Mouse (Mus musculus) neural tube, embryonic 13.5 days (tissue): ENCODE measurements around the gene Josd1. TPM values are rescaled to one million over a fixed set of nuclear protein-coding genes. Genes with fewer than 3 reads are reported as not detected.

Source experiments
- ATAC-seq: fragments of 200-750 bp; cut with Nextera tagmentation; 2 replicates; pipeline ENCODE4 v1.8.0; 2017; ENCODE audit warnings: low read depth, mild to moderate bottlenecking, moderate TSS enrichment, moderate library complexity
- H3K27ac ChIP-seq: fragments of 300-500 bp; sonication (generic); replicated peaks from 2 replicates; pipeline ENCODE4 v1.5.1; 2015; ENCODE audit warnings: moderate library complexity, mild to moderate bottlenecking, inconsistent platforms
- H3K27me3 ChIP-seq: fragments of 300-500 bp; sonication (generic); 2 replicates; pipeline ENCODE4 v1.6.1; 2015; ENCODE audit warnings: mild to moderate bottlenecking, inconsistent platforms
- H3K36me3 ChIP-seq: fragments of 300-500 bp; sonication (generic); 2 replicates; pipeline ENCODE4 v1.6.1; 2015; ENCODE audit warnings: mild to moderate bottlenecking, inconsistent platforms
- H3K4me1 ChIP-seq: fragments of 300-500 bp; sonication (generic); replicated peaks from 2 replicates; pipeline ENCODE4 v1.6.1; 2015; ENCODE audit warnings: inconsistent platforms
- H3K4me2 ChIP-seq: fragments of 300-500 bp; sonication (generic); 2 replicates; pipeline ENCODE4 v1.6.1; 2015; ENCODE audit warnings: inconsistent platforms, mild to moderate bottlenecking, moderate library complexity
- H3K4me3 ChIP-seq: fragments of 300-500 bp; sonication (generic); 2 replicates; pipeline ENCODE4 v1.5.1; 2015; ENCODE audit warnings: mild to moderate bottlenecking, inconsistent platforms
- H3K9ac ChIP-seq: fragments of 300-500 bp; sonication (generic); 2 replicates; pipeline ENCODE4 v1.6.1; 2015; ENCODE audit warnings: moderate library complexity, mild to moderate bottlenecking, inconsistent platforms
- H3K9me3 ChIP-seq: fragments of 300-500 bp; sonication (generic); 2 replicates; pipeline ENCODE4 v1.6.1; 2016; ENCODE audit warnings: inconsistent platforms
- WGBS: fragments of 180-500 bp; shearing (Covaris S2); methylation state at CpG from one replicate; pipeline ENCODE4 v1.1.7; 2015; 5-methylcytosine and 5-hydroxymethylcytosine counted together
- polyA plus RNA-seq: library from polyadenylated mRNA; unstranded; fragments of >200 nt; fragmentation: Nextera tagmentation; extraction: Ambion mirVana; gene quantifications from 2 replicates; pipeline ENCODE4 v1.2.1, GENCODE M21; 2015

The Josd1 gene
- polyA plus RNA-seq, 1 experiment from 2014 or later, result 20.9 TPM

DNA sequence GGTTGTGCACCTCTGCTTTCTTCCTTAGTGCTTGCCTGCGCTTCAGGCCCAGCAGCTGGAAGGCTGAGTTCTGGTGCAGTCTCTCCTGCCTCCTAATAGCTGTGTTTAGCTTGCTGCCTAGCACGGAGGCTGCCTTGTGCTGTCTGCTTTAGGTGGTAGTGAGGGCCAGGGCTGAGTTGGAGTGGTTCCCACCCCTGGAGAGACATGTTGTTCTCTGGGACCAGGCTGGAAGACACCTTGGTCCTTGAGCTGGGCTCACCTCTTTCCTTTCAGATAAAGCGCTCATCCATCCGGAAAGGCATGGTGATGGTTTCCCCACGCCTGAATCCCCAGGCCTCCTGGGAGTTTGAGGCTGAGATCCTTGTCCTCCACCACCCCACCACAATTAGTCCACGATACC lies 29.0 kb upstream of the Josd1 start:
- ATAC-seq, result no peak
- WGBS, result 92% methylated on average over 6 of the region's 6 CpGs

DNA sequence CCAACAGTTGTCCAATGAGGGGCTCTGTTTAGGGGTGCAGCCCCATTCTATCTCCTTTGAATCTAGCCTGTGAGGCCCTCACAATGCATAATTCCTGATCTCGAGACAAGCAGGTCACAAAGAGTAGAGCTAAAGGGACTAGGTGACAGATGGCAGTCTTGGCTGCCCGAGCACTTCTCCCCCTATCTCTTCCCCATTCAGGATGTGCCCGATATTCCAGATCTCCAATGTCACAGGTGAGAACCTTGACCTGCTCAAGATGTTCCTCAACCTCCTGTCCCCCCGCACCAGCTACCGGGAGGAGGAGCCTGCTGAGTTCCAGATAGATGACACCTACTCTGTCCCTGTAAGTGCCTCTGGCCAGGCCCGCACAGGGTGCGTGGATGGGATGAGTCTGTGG lies 27.9 kb upstream of the Josd1 start:
- 94% methylated on average over 7 of the region's 7 CpGs for WGBS
- Histone ChIP-seq H3K4me1 (no peaks in the 10 kb centered on the region), H3K9ac (no peak overlapping the region), H3K27me3 (no peaks in the 10 kb centered on the region), H3K9me3 (no peaks in the 10 kb centered on the region), H3K4me2 (no peak overlapping the region), H3K36me3 (peaks cover 98% of the 10 kb centered on the region), H3K4me3 (no peak overlapping the region), H3K27ac (no peak overlapping the region)
- ATAC-seq, result no peak

More for the DNA sequence above, 29.0 kb upstream of the Josd1 start:
- Histone ChIP-seq H3K9ac (no peak overlapping the region), H3K27ac (no peak overlapping the region), H3K4me1 (no peaks in the 10 kb centered on the region), H3K36me3 (peaks cover 96% of the 10 kb centered on the region), H3K27me3 (no peaks in the 10 kb centered on the region), H3K9me3 (no peaks in the 10 kb centered on the region), H3K4me2 (no peak overlapping the region), H3K4me3 (no peak overlapping the region)

DNA sequence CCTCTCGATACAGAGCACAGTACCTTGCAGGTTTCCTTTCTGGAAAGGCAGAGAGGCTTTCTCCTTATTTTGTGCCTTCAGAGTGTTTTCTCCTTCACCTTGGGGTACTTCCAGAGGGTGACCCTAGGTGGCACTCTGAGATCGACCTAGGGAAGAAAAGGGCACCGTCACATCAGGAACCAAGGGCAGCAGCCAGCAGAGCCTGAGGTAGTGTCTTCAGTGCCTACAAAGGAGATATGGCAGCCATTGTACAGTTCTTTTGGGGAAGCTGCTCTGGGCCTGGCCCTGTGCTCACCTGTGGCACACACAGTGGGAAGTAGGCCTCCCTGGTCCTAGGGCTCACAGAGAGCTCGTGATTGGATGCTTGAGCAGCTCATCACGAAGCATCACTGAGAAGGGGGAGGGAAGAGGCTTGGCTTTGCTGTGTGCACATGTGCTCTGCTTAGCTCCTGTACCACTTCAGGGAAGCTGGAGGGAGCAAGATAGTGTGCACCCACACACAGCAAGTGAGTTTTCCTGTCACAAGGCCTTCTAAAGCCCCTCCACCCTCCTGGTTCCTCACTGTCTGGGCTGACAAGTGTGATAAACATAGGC lies 20.6 kb upstream of the Josd1 start:
- H3K27me3 ChIP-seq, result no peaks in the 10 kb centered on the region
- no peaks in the 10 kb centered on the region; the same call in 1 of the 2 replicates for H3K4me1 ChIP-seq
- WGBS, result 89% methylated on average over 5 of the region's 5 CpGs
- no peak overlapping the region for H3K4me2 ChIP-seq
- no peak overlapping the region for H3K9ac ChIP-seq
- no peak for ATAC-seq
- no peaks in the 10 kb centered on the region for H3K9me3 ChIP-seq
- H3K4me3 ChIP-seq, result no peak overlapping the region
- H3K36me3 ChIP-seq, result peaks cover 72% of the 10 kb centered on the region
- H3K27ac ChIP-seq, result no peak overlapping the region

DNA sequence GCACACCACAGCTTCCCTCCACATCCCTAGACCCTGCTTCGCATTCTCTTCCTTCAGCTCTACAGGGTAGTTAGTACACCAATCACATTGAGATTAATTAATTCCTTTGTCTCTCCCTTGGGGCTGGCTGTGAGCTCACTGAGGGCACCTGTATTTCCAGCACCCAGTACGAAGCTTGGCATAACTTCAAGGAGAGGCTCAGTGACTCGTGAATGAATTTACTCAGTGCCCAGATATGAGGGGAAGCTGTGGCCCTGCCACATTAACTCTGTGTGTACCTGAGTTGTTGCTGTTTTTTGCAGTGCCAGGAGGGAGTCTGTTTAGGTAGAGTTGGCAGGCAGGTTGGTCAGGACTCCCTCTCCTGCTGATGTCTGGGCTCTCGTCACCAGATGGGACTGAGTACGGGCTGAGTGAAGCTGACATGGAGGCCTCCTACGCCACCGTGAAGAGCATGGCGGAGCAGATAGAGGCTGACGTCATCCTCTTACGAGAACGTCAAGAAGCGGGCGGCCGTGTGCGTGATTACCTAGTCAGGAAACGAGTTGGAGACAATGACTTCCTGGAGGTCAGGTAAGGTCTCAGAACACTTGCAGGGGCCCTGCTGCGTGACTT lies 19.0 kb upstream of the Josd1 start:
- Histone ChIP-seq H3K36me3 (peaks cover 56% of the 10 kb centered on the region), H3K9me3 (no peaks in the 10 kb centered on the region), H3K27me3 (no peaks in the 10 kb centered on the region), H3K4me3 (no peak overlapping the region), H3K9ac (no peak overlapping the region), H3K4me1 (no peaks in the 10 kb centered on the region; the same call in 1 of the 2 replicates), H3K27ac (no peak overlapping the region), H3K4me2 (no peak overlapping the region)
- no peak for ATAC-seq
- 87% methylated on average over 17 of the region's 17 CpGs for WGBS

DNA sequence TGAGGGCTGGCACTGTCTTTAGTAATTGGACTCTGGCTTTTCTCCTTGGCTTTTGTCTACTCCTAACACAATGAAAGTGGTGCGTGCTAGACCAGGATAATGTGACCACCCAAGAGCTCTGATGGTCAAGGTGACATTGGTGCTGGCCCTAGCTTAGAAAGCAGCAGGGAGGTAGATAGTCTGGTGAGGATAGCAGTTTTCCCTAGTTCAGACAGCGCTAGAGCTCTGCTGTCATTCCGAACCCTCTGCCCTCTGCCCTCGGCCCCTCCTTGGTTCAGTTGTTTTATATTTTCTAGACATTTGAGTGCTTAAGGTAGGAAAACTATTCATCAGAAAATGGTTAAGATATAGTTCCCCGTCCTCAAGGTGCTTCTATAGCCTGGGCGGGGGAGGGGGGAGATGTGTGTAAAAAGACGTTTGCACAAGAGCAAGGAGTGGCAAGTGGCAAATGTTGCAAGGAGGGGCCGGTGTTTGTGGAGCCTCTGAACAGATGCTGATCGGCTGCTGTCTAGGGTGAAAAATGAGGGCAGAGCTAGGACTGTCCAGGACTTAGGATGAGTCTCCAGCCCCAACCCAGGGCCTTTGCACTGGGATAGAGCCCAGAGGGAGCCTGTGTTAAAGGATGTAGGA lies 10.0 kb upstream of the Josd1 start:
- H3K27me3 ChIP-seq, result no peaks in the 10 kb centered on the region
- ATAC-seq, result no peak
- no peak overlapping the region; the same call in 1 of the 2 replicates for H3K9ac ChIP-seq
- H3K4me3 ChIP-seq, result no peak overlapping the region
- peaks cover 28% of the 10 kb centered on the region for H3K4me1 ChIP-seq
- H3K4me2 ChIP-seq, result no peak overlapping the region
- H3K36me3 ChIP-seq, result no peaks in the 10 kb centered on the region; the same call in 1 of the 2 replicates
- H3K9me3 ChIP-seq, result no peaks in the 10 kb centered on the region
- peak overlapping the region; percentile 61 for H3K27ac ChIP-seq
- WGBS, result 75% methylated on average over 9 of the region's 9 CpGs

DNA sequence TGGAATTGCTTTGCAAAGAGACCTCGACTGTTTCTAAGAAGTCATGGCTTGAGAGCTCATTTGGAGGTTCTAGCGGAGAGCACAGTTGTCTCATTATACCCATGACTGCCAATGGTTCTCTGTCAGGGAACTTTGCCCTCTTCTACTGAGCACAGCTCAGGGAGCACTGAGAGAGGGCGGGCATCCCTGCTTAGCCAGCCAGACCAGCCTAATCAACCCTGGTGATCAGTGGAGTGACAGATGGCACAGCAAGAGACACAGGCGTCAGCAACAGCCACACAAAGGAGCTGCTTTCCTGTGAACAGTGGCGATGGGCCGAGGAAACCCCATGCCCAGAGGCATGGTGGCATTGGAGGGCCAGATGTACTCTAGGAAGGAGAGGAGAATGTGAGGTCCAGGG lies 9.3 kb upstream of the Josd1 start:
- no peak overlapping the region for H3K4me2 ChIP-seq
- no peak overlapping the region for H3K4me3 ChIP-seq
- WGBS, result 50% methylated on average over 6 of the region's 6 CpGs
- no peak; the same call in 1 of the 2 replicates for ATAC-seq
- peak overlapping the region; percentile 61 for H3K27ac ChIP-seq
- H3K27me3 ChIP-seq, result no peaks in the 10 kb centered on the region
- no peaks in the 10 kb centered on the region for H3K9me3 ChIP-seq
- H3K36me3 ChIP-seq, result no peaks in the 10 kb centered on the region; the same call in 1 of the 2 replicates
- no peak overlapping the region; the same call in 1 of the 2 replicates for H3K9ac ChIP-seq
- peaks cover 35% of the 10 kb centered on the region for H3K4me1 ChIP-seq

DNA sequence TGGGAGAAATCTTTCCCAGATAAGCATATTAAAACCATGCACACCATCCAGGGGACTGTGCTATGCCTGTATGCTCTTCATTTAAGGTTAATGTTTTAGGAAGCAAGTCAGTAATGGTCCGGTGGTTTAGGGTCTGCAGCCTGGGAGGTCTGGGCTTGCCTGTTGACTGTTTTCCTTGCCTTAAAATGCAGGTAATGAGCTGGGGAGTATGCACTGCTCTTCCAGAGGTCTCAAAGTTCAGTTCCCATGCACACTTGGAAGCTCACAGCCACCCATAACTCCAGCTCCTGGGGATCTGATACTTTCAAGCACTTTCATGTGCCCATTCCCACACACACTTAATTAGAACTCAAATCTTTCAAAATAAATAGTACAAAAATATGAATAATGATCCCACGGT lies 8.8 kb upstream of the Josd1 start:
- H3K4me2 ChIP-seq, result no peak overlapping the region
- no peak for ATAC-seq
- H3K9ac ChIP-seq, result no peak overlapping the region
- H3K4me1 ChIP-seq, result peaks cover 40% of the 10 kb centered on the region
- no peak overlapping the region for H3K4me3 ChIP-seq
- no peaks in the 10 kb centered on the region for H3K27me3 ChIP-seq
- H3K9me3 ChIP-seq, result no peaks in the 10 kb centered on the region
- WGBS, result 91% methylated on average over 2 of the region's 2 CpGs
- H3K36me3 ChIP-seq, result no peaks in the 10 kb centered on the region; the same call in 1 of the 2 replicates
- peak overlapping the region; percentile 61; the same call in 1 of the 2 replicates for H3K27ac ChIP-seq

DNA sequence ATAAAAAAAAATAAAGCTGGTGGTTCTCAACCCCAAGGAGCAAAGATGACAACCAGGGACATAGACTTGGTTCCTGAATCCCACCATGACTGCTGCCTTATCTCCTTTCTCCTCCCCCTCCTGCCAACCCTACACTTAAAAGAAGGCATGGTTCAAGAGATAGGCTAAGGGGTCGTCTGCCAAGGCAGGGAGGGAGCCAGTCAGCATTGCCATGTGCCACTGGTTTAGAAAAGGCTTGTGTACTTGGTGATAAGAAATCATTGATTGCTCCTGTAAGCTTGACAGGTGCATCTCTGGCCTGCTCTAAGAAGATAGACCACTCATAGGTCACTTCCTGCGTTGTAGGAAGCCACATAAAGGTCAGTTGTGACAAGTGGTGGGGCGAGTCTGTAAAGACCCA lies 7.8 kb upstream of the Josd1 start:
- Histone ChIP-seq H3K27ac (no peak overlapping the region), H3K9ac (no peak overlapping the region), H3K36me3 (no peaks in the 10 kb centered on the region; the same call in 1 of the 2 replicates), H3K27me3 (no peaks in the 10 kb centered on the region), H3K9me3 (no peaks in the 10 kb centered on the region), H3K4me2 (no peak overlapping the region), H3K4me3 (no peak overlapping the region), H3K4me1 (peaks cover 43% of the 10 kb centered on the region)
- no peak for ATAC-seq
- WGBS, result 71% methylated on average over 3 of the region's 3 CpGs

DNA sequence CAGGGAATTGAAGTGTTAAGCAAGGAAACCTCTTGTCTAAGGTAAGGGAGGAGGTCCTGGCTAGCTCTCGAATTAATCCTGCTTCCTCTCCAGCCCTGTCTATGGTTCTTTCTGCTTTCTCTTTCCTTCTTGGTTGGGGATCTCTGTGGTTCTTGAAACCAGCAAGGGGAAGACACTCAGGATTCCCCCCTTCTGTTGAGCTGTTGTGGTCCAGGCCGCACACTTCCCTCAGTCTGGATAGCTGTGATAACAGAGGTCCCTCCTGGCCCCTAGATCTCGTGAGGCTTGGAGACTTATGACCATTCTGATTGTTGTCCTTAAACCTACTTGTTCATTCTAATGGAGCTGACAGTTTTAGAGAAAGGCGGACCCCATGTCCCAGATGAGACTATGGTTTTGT lies 6.8 kb upstream of the Josd1 start:
- no peaks in the 10 kb centered on the region for H3K9me3 ChIP-seq
- no peak overlapping the region for H3K4me2 ChIP-seq
- H3K4me3 ChIP-seq, result no peak overlapping the region
- H3K27me3 ChIP-seq, result no peaks in the 10 kb centered on the region
- WGBS, result 91% methylated on average over 4 of the region's 4 CpGs
- H3K36me3 ChIP-seq, result no peaks in the 10 kb centered on the region; the same call in 1 of the 2 replicates
- H3K4me1 ChIP-seq, result peaks cover 49% of the 10 kb centered on the region
- H3K27ac ChIP-seq, result no peak overlapping the region
- no peak overlapping the region; the same call in 1 of the 2 replicates for H3K9ac ChIP-seq
- ATAC-seq, result no peak

DNA sequence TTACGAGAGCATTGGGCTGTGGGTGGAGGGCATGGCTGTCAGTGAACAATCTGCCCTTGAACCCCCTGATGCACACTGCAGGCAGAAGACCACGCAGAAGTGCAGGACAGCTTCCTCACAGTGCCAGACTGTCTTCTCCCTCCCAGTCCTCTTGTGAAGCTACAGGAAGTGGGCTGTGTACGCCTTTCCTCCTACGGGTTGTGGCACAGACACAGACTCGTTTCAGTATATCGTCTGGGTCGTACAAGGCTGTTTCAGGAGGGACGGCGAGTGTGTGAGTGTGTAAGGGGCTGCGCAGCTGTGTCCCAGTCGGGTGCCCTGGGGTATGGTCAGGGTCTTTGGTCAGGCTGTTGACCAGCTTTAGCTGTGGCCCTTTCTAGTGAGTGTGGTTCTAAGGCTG lies 6.0 kb upstream of the Josd1 start:
- ATAC-seq, result no peak

DNA sequence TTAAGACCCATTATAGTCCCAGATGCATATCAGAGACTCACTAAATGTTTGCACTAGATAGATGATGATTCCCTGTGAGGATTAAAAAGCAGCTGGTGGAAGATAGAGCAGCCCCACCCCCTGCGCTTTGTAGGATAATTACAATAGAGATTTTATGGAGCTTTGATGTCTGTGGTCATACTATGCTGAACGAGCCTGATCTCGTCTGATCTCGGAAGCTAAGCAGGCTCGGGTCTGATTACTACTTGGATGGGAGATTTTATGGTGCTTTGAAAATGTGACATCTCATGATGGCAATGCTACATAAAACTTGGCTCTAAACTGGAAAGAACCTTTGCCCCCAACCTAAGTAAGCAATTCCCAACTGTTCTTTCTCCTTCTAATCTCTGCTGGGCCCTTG lies 4.6 kb upstream of the Josd1 start:
- peak overlapping the region; percentile 98 for H3K4me2 ChIP-seq
- H3K4me1 ChIP-seq, result peaks cover 50% of the 10 kb centered on the region
- peak overlapping the region; percentile 88; the same call in 1 of the 2 replicates for H3K4me3 ChIP-seq
- peak overlapping the region; percentile 43; the same call in 1 of the 2 replicates for H3K9ac ChIP-seq
- H3K36me3 ChIP-seq, result no peaks in the 10 kb centered on the region
- ATAC-seq, result no peak
- H3K27ac ChIP-seq, result no peak overlapping the region
- 56% methylated on average over 5 of the region's 5 CpGs for WGBS
- no peaks in the 10 kb centered on the region for H3K27me3 ChIP-seq
- no peaks in the 10 kb centered on the region for H3K9me3 ChIP-seq

More for the DNA sequence above, 6.0 kb upstream of the Josd1 start:
- Histone ChIP-seq H3K9me3 (no peaks in the 10 kb centered on the region), H3K36me3 (no peaks in the 10 kb centered on the region), H3K4me3 (no peak overlapping the region), H3K9ac (0 out of 2 replicates have a peak overlapping the region, but pooled peaks have one; percentile 8), H3K27ac (no peak overlapping the region), H3K27me3 (no peaks in the 10 kb centered on the region), H3K4me1 (peaks cover 51% of the 10 kb centered on the region), H3K4me2 (no peak overlapping the region)
- 88% methylated on average over 11 of the region's 11 CpGs for WGBS

DNA sequence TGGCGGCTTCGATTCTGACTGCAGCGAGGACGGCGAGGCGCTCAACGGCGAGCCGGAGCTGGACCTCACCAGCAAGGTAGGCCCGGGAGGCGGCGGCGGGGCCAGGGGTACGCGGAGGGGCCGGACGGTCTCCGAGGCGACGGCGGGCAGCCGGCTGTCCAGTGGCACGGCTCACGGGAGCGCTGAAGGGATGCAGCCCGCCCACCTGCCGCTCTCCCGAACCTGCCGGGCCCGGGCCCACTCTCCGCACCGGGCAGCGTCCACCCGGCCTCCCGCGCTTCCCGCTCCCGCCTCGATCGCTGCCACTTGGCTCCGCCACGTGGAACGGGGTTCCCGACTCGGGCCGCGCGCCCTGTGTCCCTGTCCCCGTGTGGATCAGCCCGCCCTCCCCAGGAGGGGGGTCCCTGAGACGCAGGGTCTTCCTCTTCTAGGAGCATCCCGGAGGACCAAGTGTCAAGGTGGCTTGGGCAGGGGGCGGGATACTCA lies 3.3 kb upstream of the Josd1 start:
- no peaks in the 10 kb centered on the region for H3K36me3 ChIP-seq
- ATAC-seq, result peak; percentile 32
- H3K27ac ChIP-seq, result peak overlapping the region; percentile 94
- no peaks in the 10 kb centered on the region for H3K27me3 ChIP-seq
- no peaks in the 10 kb centered on the region for H3K9me3 ChIP-seq
- peaks cover 49% of the 10 kb centered on the region for H3K4me1 ChIP-seq
- H3K9ac ChIP-seq, result peak overlapping the region; percentile 89
- peak overlapping the region; percentile 98 for H3K4me2 ChIP-seq
- WGBS, result under 1% methylated on average over 53 of the region's 53 CpGs
- H3K4me3 ChIP-seq, result peak overlapping the region; percentile 88
